Mouse (Mus musculus): ENCODE measurements around the gene Pip5k1b.
A peak's percentile ranks its signal among the peaks of the same experiment; 100 is the strongest.

- TF ChIP-seq POLR2A (IDR thresholded peaks at IDR 0.05; ENCODE audit: insufficient read depth, low read depth, low read length) (no peak), CTCF (IDR thresholded peaks at IDR 0.05) (no peak), EP300 (IDR thresholded peaks at IDR 0.05; ENCODE audit: insufficient read depth, low read depth, low read length) (0 out of 2 replicates have a peak, but pooled peaks have one; percentile 29)
Observed at GRCm38 (mm10) chr19:24312046-24312445, 243.6 kb downstream of the Pip5k1b start.
